Mouse (Mus musculus): ENCODE data around the gene Narf. TPM values are rescaled to one million over a fixed set of nuclear protein-coding genes. Genes with fewer than 3 reads are reported as not detected.

The Narf gene
- polyA plus RNA-seq, 1 experiment from 2014 or later: 114 TPM

Other genes with a start within 250 kb of the Narf start
- gene Csnk1d, start 245.9 kb upstream of the Narf start, polyA plus RNA-seq (2015; fragmentation: Nextera tagmentation; extraction: Ambion mirVana): 146 and 149 TPM in 2 replicates
- gene Cd7, start 197.8 kb upstream of the Narf start, polyA plus RNA-seq (2015; fragmentation: Nextera tagmentation; extraction: Ambion mirVana): not detected in 2 replicates
- gene Sectm1b, start 173.7 kb upstream of the Narf start, polyA plus RNA-seq (2015; fragmentation: Nextera tagmentation; extraction: Ambion mirVana): not detected in 2 replicates
- not detected in 2 replicates for gene Sectm1a, start 156.0 kb upstream of the Narf start, polyA plus RNA-seq (2015; fragmentation: Nextera tagmentation; extraction: Ambion mirVana)
- not detected in 2 replicates for gene Tex19.2, start 118.6 kb upstream of the Narf start, polyA plus RNA-seq (2015; fragmentation: Nextera tagmentation; extraction: Ambion mirVana)
- not detected in 2 replicates for gene Tex19.1, start 91.1 kb upstream of the Narf start, polyA plus RNA-seq (2015; fragmentation: Nextera tagmentation; extraction: Ambion mirVana)
- gene Uts2r, start 77.0 kb upstream of the Narf start, polyA plus RNA-seq (2015; fragmentation: Nextera tagmentation; extraction: Ambion mirVana): 0.16 and 0.19 TPM in 2 replicates
- 14.8 and 22.9 TPM in 2 replicates for gene Hexdc, start 32.8 kb upstream of the Narf start, polyA plus RNA-seq (2015; fragmentation: Nextera tagmentation; extraction: Ambion mirVana)
- 14.8 and 15.3 TPM in 2 replicates for gene Ogfod3, start 32.5 kb upstream of the Narf start, polyA plus RNA-seq (2015; fragmentation: Nextera tagmentation; extraction: Ambion mirVana)
- gene Cybc1, start 7.9 kb upstream of the Narf start, polyA plus RNA-seq (2015; fragmentation: Nextera tagmentation; extraction: Ambion mirVana): 44.2 and 47.4 TPM in 2 replicates
- gene Foxk2, start 22.7 kb downstream of the Narf start, polyA plus RNA-seq (2015; fragmentation: Nextera tagmentation; extraction: Ambion mirVana): 14.2 and 14.3 TPM in 2 replicates
- gene Wdr45b, start 117.2 kb downstream of the Narf start, polyA plus RNA-seq (2015; fragmentation: Nextera tagmentation; extraction: Ambion mirVana): 93.1 and 95.5 TPM in 2 replicates
- 7.5 and 9.6 TPM in 2 replicates for gene Rab40b, start 151.0 kb downstream of the Narf start, polyA plus RNA-seq (2015; fragmentation: Nextera tagmentation; extraction: Ambion mirVana)
- gene Fn3krp, start 184.1 kb downstream of the Narf start, polyA plus RNA-seq (2015; fragmentation: Nextera tagmentation; extraction: Ambion mirVana): 7.8 and 10.1 TPM in 2 replicates
- 4.1 and 5.1 TPM in 2 replicates for gene Fn3k, start 197.7 kb downstream of the Narf start, polyA plus RNA-seq (2015; fragmentation: Nextera tagmentation; extraction: Ambion mirVana)
- gene Tbcd, start 214.7 kb downstream of the Narf start, polyA plus RNA-seq (2015; fragmentation: Nextera tagmentation; extraction: Ambion mirVana): 60.2 and 61.9 TPM in 2 replicates

All from forebrain, embryonic 16.5 days (tissue).